Mouse (Mus musculus): ENCODE measurements around the gene Polrmt. TPM values are rescaled to one million over a fixed set of nuclear protein-coding genes. Genes with fewer than 3 reads are reported as not detected.

Gene Polrmt
- polyA plus RNA-seq, 1 experiment from 2014 or later: 41.6 TPM

DNA sequence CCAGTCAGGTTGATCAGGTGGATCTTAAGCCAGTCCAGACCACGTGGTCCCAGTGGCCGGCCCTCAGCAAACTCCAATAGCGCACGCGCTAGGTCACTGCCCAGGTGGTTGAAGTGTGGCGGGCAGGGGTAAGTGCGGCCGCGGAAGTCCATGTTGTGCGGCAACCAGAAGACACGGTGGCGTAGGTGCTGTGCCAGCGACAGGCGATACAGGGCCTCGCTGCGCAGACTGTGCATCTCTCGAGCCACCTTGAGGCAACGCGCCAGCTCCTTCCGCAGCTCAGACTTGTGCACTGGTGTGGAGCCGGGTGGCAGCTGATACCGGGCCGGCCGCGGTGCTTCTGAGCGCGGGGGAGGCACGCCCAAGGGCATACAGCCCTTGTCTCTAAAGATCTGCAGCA lies 7.1 kb downstream of the Polrmt start:
- H3K9ac ChIP-seq: no peak overlapping the region
- no peak for ATAC-seq (ENCODE audit: insufficient number of reproducible peaks, low FRiP score, low TSS enrichment, low read depth)
- WGBS: 96% methylated on average over 28 of the region's 28 CpGs
- no peaks in the 10 kb centered on the region; the same call in 1 of the 2 replicates for H3K27me3 ChIP-seq
- H3K36me3 ChIP-seq: peaks cover 97% of the 10 kb centered on the region
- H3K4me3 ChIP-seq (replicated peaks): no peak overlapping the region
- H3K4me2 ChIP-seq (replicated peaks): no peak overlapping the region
- H3K4me1 ChIP-seq: no peaks in the 10 kb centered on the region
- peaks cover 42% of the 10 kb centered on the region for H3K9me3 ChIP-seq (replicated peaks)
- H3K27ac ChIP-seq (replicated peaks): no peak overlapping the region

DNA sequence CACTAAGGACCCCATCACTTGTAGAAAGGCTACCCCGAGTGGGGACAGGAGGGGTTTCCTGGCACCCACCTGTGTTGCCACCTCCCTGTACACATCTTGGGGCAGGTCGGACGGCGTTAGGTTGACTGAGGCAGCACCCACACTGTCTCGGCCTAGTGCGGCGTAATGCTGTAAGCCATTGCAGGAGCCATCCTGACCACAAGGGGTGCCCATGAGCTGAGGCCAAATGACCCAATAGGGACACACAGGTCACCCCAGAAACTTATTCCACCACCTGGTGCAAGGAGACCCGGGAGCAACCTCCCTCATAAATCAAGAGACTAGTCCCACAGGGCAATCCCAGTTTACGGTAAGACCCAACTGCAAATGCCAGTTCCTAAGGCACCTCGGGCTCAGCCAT lies 8.1 kb downstream of the Polrmt start:
- Histone ChIP-seq H3K4me3 (replicated peaks) (no peak overlapping the region), H3K4me2 (replicated peaks) (no peak overlapping the region), H3K9ac (no peak overlapping the region), H3K4me1 (no peaks in the 10 kb centered on the region), H3K27ac (replicated peaks) (no peak overlapping the region), H3K9me3 (replicated peaks) (peaks cover 42% of the 10 kb centered on the region), H3K36me3 (peaks cover 97% of the 10 kb centered on the region), H3K27me3 (no peaks in the 10 kb centered on the region; the same call in 1 of the 2 replicates)
- no peak for ATAC-seq (ENCODE audit: insufficient number of reproducible peaks, low FRiP score, low TSS enrichment, low read depth)
- 87% methylated on average over 10 of the region's 10 CpGs for WGBS

DNA sequence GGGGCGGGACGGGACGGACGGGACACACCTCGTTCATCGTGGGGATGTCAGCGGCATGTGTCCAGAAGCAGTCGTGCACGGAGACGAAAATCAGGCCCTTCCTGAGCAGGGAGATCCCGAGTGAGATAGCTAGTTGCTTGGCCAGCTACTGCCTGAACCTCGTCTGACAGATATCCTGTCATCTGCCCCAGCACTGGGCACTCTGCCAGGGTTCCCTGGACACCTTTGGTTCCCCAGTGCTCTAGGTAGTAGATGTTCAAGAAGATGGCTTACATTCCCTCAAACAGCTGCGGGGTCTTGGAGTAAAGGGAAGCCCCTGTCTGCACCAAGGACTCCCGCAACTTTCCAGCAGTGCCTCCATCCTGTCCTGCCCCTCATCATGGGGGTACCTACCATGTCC lies 9.7 kb downstream of the Polrmt start:
- peaks cover 42% of the 10 kb centered on the region for H3K9me3 ChIP-seq (replicated peaks)
- no peak overlapping the region for H3K4me2 ChIP-seq (replicated peaks)
- no peak for ATAC-seq (ENCODE audit: insufficient number of reproducible peaks, low FRiP score, low TSS enrichment, low read depth)
- WGBS: 90% methylated on average over 14 of the region's 14 CpGs
- H3K4me1 ChIP-seq: no peaks in the 10 kb centered on the region
- H3K27ac ChIP-seq (replicated peaks): no peak overlapping the region
- H3K9ac ChIP-seq: no peak overlapping the region
- no peak overlapping the region for H3K4me3 ChIP-seq (replicated peaks)
- peaks cover 89% of the 10 kb centered on the region for H3K36me3 ChIP-seq
- no peaks in the 10 kb centered on the region; the same call in 1 of the 2 replicates for H3K27me3 ChIP-seq

DNA sequence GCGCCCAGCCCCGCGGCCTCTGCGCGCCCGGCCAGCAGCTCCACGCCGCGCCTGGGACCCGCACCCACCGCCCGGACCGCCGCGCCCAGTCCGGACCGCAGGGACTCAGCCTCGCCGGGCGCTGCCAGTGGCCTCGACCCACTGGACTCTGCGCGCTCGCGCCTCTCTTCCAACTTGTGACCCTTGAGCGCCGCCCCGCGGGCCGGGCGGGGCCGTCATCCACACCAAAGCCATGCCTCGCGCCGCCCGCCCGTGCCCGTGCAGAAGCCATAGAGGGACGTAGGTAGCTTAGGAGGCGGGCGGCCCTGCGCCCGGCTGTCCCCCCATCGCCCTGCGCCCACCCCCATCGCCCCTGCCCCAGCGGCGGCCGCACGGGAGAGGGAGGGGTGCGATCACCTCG lies 11.0 kb downstream of the Polrmt start:
- Histone ChIP-seq H3K27ac (replicated peaks) (no peak overlapping the region), H3K4me2 (replicated peaks) (no peak overlapping the region), H3K4me1 (no peaks in the 10 kb centered on the region), H3K27me3 (no peaks in the 10 kb centered on the region; the same call in 1 of the 2 replicates), H3K4me3 (replicated peaks) (no peak overlapping the region), H3K9ac (no peak overlapping the region), H3K36me3 (peaks cover 76% of the 10 kb centered on the region), H3K9me3 (replicated peaks) (peaks cover 38% of the 10 kb centered on the region)
- 36% methylated on average over 48 of the region's 52 CpGs for WGBS
- no peak for ATAC-seq (ENCODE audit: insufficient number of reproducible peaks, low FRiP score, low TSS enrichment, low read depth)

DNA sequence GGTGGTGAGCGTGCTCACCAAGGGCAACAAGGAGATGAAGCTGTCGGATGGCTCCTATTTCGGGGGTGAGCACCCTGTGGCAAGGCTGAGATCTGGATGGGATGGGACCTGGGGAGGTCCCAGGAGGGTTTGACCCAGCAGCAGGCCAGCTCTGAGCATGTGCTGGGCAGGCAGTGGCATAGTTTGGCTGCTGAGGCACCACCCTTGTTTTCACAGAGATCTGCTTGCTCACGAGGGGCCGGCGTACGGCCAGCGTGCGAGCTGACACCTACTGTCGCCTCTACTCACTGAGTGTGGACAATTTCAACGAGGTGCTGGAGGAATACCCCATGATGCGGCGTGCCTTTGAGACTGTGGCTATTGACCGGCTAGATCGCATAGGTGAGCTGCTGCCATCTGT lies 12.5 kb downstream of the Polrmt start:
- Histone ChIP-seq H3K4me1 (no peaks in the 10 kb centered on the region), H3K27ac (replicated peaks) (no peak overlapping the region), H3K27me3 (no peaks in the 10 kb centered on the region; the same call in 1 of the 2 replicates), H3K36me3 (peaks cover 60% of the 10 kb centered on the region), H3K9me3 (replicated peaks) (peaks cover 23% of the 10 kb centered on the region), H3K9ac (no peak overlapping the region), H3K4me3 (replicated peaks) (no peak overlapping the region), H3K4me2 (replicated peaks) (no peak overlapping the region)
- WGBS: 92% methylated on average over 15 of the region's 15 CpGs
- ATAC-seq (ENCODE audit: insufficient number of reproducible peaks, low FRiP score, low TSS enrichment, low read depth): no peak

DNA sequence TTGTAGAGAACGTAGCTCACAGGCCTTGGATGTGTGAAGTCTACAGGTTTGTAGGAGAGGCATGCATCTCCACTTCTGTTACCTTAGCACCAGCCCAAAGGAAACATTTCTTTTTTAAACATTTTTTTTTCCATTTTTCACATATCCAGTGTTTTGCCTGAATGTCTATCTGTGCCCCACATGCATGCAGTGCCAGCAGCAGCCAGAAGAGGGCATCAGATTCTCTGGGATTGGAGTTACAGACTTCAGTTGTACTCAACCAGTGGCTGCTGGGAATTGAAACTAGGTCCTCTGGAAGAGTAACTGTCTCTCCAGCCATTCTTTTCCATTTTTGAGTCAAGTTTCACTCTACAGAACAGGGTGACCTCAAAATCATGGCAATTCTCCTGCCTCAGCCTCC lies 13.9 kb downstream of the Polrmt start:
- WGBS: 100% methylated on average over 1 of the region's 1 CpGs
- H3K4me1 ChIP-seq: no peaks in the 10 kb centered on the region
- no peak overlapping the region for H3K9ac ChIP-seq
- ATAC-seq (ENCODE audit: insufficient number of reproducible peaks, low FRiP score, low TSS enrichment, low read depth): no peak
- no peaks in the 10 kb centered on the region; the same call in 1 of the 2 replicates for H3K27me3 ChIP-seq
- no peak overlapping the region for H3K27ac ChIP-seq (replicated peaks)
- H3K4me2 ChIP-seq (replicated peaks): no peak overlapping the region
- no peak overlapping the region for H3K4me3 ChIP-seq (replicated peaks)
- peaks cover 47% of the 10 kb centered on the region for H3K36me3 ChIP-seq
- H3K9me3 ChIP-seq (replicated peaks): peaks cover 9% of the 10 kb centered on the region

DNA sequence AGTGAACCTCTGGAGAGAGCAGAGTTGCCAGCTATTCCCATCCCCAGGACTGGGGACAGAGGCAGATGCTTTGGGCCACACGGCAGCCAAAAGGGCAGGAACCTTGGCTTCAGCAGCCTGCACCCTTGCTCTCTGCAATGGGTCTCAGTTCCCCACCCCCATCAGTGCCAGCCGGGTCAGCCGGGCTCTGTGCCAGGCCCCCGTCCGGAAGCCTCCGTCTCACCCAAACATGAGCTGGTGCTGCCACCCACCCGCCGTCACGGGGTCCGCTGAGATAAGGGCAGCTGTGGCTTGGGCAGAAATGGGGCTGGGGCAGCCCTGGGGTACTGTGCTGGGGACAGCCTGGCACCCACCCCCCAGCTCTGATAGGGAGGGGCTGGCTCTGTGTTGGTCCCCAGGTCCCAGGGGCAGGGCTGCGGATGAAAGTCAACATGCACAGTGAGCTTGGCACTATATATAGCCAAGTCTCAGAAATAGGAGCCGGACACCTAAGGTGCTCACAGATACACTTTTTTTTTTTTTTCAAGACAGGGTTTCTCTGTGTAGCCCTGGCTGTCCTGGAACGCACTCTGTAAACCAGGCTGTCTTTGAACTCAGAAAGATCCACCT lies 16.9 kb downstream of the Polrmt start:
- Histone ChIP-seq H3K4me1 (no peaks in the 10 kb centered on the region), H3K9me3 (replicated peaks) (no peaks in the 10 kb centered on the region)
- ATAC-seq (ENCODE audit: insufficient number of reproducible peaks, low FRiP score, low TSS enrichment, low read depth): no peak

DNA sequence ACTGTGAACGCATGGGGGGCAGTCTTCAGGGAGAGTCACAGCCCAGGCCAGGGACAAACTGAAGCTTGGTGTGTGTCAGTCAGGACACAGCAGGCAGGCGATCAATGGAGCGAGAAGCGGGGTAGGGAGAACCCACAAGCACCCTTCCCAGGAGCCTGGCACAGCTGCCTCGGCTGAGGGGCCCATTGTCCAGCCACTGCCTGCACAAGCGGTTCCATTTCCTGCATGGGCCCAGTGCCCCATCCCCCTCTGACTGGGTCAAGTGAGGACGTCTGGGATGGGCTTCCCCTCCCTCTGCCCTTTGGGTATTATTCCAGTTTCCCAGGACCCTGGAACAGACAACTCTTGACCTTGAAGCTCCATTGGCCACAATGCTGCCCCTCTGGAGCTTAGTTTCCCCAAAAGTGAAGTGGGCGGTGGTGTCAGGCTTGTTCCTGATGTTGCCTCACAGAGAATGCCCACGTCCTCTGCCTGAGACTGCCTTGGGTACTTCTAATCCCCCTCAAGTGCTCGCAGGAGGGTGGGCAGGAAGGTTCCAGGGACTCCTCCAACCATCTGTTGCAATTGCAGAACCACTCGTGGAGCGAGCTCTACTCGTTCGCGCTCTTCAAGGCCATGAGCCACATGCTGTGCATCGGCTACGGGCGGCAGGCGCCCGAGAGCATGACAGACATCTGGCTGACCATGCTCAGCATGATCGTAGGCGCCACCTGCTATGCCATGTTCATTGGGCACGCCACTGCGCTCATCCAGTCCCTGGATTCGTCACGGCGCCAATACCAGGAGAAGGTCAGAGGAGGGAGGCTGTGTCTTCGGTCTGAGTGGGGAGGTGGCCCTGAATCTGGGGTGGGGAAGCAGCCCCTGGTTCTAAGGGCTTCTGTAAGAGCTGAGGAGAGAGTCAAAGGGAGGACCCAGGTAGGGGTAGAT lies 17.8 kb downstream of the Polrmt start:
- Histone ChIP-seq H3K27me3 (no peaks in the 10 kb centered on the region), H3K4me2 (replicated peaks) (no peak overlapping the region), H3K4me1 (no peaks in the 10 kb centered on the region), H3K27ac (replicated peaks) (no peak overlapping the region), H3K36me3 (peaks cover 8% of the 10 kb centered on the region), H3K9me3 (replicated peaks) (no peaks in the 10 kb centered on the region), H3K9ac (no peak overlapping the region), H3K4me3 (replicated peaks) (no peak overlapping the region)
- WGBS: 71% methylated on average over 28 of the region's 28 CpGs
- ATAC-seq (ENCODE audit: insufficient number of reproducible peaks, low FRiP score, low TSS enrichment, low read depth): no peak

More for the DNA sequence above, 16.9 kb downstream of the Polrmt start:
- Histone ChIP-seq H3K4me2 (replicated peaks) (no peak overlapping the region), H3K9ac (no peak overlapping the region), H3K27me3 (no peaks in the 10 kb centered on the region), H3K36me3 (peaks cover 17% of the 10 kb centered on the region), H3K27ac (replicated peaks) (no peak overlapping the region), H3K4me3 (replicated peaks) (no peak overlapping the region)
- 83% methylated on average over 13 of the region's 13 CpGs for WGBS

DNA sequence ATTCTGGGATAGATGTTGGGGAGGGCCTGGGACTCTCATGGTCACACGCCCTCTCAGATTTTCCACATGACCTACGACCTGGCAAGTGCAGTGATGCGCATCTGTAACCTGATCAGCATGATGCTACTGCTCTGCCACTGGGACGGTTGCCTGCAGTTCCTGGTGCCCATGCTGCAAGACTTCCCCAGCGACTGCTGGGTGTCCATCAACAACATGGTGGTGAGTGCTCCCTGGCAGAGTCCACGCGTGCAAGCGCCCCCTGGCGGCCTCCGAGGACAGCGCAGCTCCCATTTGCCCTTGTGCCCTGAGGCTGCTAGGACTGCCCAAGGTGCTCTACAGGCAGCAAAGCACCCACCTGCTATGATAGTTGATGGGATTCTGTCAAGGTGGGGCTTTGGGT lies 20.3 kb downstream of the Polrmt start:
- Histone ChIP-seq H3K9ac (no peak overlapping the region), H3K4me3 (replicated peaks) (no peak overlapping the region), H3K4me1 (peaks cover 4% of the 10 kb centered on the region; the same call in 1 of the 2 replicates), H3K27ac (replicated peaks) (no peak overlapping the region), H3K9me3 (replicated peaks) (no peaks in the 10 kb centered on the region), H3K36me3 (no peaks in the 10 kb centered on the region), H3K27me3 (no peaks in the 10 kb centered on the region; the same call in 1 of the 2 replicates), H3K4me2 (replicated peaks) (no peak overlapping the region)
- no peak for ATAC-seq (ENCODE audit: insufficient number of reproducible peaks, low FRiP score, low TSS enrichment, low read depth)
- 32% methylated on average over 11 of the region's 11 CpGs for WGBS

DNA sequence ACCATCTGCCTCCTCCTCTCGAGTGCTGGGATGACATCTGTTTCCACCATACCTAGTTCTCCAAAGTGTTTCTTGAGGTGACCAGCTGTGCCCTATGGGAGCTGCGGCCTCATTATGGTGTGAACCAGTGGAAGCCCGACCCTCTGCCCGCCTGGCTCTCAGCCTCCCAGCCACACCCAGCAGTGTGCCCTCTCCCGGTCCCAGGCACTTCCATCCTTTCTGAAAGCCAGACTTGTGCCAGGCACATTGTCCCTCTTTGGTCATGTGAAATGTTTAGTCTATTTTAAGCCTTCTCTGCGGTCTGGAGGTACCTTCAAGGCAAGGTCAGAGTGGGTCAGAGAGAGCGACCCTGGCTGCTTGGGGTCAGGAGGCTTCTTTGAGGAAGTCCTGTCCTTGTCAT lies 22.7 kb downstream of the Polrmt start:
- no peak overlapping the region for H3K27ac ChIP-seq (replicated peaks)
- peaks cover 4% of the 10 kb centered on the region; the same call in 1 of the 2 replicates for H3K4me1 ChIP-seq
- H3K4me2 ChIP-seq (replicated peaks): no peak overlapping the region
- H3K9me3 ChIP-seq (replicated peaks): no peaks in the 10 kb centered on the region
- 80% methylated on average over 7 of the region's 7 CpGs for WGBS
- no peaks in the 10 kb centered on the region for H3K36me3 ChIP-seq
- ATAC-seq (ENCODE audit: insufficient number of reproducible peaks, low FRiP score, low TSS enrichment, low read depth): no peak
- H3K9ac ChIP-seq: no peak overlapping the region
- peaks cover 10% of the 10 kb centered on the region for H3K27me3 ChIP-seq
- no peak overlapping the region for H3K4me3 ChIP-seq (replicated peaks)

DNA sequence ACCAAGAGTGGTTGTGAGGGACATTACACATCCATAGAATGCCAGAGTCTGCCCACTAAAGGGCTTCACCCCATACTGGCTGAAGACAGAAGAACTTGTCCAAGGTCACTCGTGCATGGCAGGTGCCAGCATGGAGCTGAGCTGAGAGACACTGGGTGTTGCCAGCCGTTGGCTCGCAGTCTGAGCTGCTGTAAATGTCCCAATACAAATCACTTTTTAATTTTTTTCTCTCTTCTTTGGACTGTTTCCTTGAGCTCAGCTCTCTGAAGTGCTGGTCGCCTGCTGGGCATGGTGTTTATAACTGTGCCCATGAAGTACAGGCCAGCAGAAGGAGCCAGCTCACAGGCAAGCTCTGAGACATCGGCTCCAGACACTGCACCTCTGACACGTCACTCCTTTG lies 23.3 kb downstream of the Polrmt start:
- Histone ChIP-seq H3K27ac (replicated peaks) (no peak overlapping the region), H3K9ac (no peak overlapping the region), H3K4me2 (replicated peaks) (no peak overlapping the region), H3K27me3 (peaks cover 16% of the 10 kb centered on the region), H3K4me3 (replicated peaks) (no peak overlapping the region), H3K9me3 (replicated peaks) (no peaks in the 10 kb centered on the region), H3K36me3 (no peaks in the 10 kb centered on the region), H3K4me1 (peaks cover 4% of the 10 kb centered on the region; the same call in 1 of the 2 replicates)
- WGBS: 61% methylated on average over 6 of the region's 6 CpGs
- no peak for ATAC-seq (ENCODE audit: insufficient number of reproducible peaks, low FRiP score, low TSS enrichment, low read depth)

All from embryonic facial prominence, embryonic 15.5 days (tissue).